Mouse (Mus musculus) inflammation-experienced regulatory T-cells, adult 6 months (primary cell): ENCODE measurements around the gene Tex21. TPM values are rescaled to one million over a fixed set of nuclear protein-coding genes. Genes with fewer than 3 reads are reported as not detected.

ENCODE experiments used
- ATAC-seq: one replicate; pipeline ENCODE4 v1.8.0; 2017
- polyA plus RNA-seq, 3 experiments: library from polyadenylated mRNA; unstranded; fragments of 100-300 nt; shearing (Covaris generic); gene quantifications; one replicate each; pipeline ENCODE4 v1.2.1; 2017

Gene Tex21
- not detected for polyA plus RNA-seq

- ATAC-seq, result no peak
Observed at GRCm38 (mm10) chr12:76246646-76247045, at the start of gene Tex21. TSS of gene Tex21 (minus strand) at chr12:76246746.

- ATAC-seq, result no peak
Observed at GRCm38 (mm10) chr12:76293192-76293591, 46.6 kb upstream of the Tex21 start.

- ATAC-seq, result no peak
Observed at GRCm38 (mm10) chr12:76290271-76290670, 43.7 kb upstream of the Tex21 start.

GRCm38 (mm10) chr12:76289428-76289827, 42.9 kb upstream of the Tex21 start:
- ATAC-seq, result no peak

GRCm38 (mm10) chr12:76288494-76288893, 41.9 kb upstream of the Tex21 start:
- ATAC-seq, result no peak

GRCm38 (mm10) chr12:76287986-76288385, 41.4 kb upstream of the Tex21 start:
- no peak for ATAC-seq

- ATAC-seq, result no peak
Observed at GRCm38 (mm10) chr12:76285418-76285817, 38.9 kb upstream of the Tex21 start.

- no peak for ATAC-seq
Observed at GRCm38 (mm10) chr12:76282532-76283173, 36.1 kb upstream of the Tex21 start.

- ATAC-seq, result no peak
Observed at GRCm38 (mm10) chr12:76282132-76282531, 35.6 kb upstream of the Tex21 start.

GRCm38 (mm10) chr12:76281111-76281660, 34.6 kb upstream of the Tex21 start:
- ATAC-seq, result no peak

- no peak for ATAC-seq
Observed at GRCm38 (mm10) chr12:76280556-76280955, 34.0 kb upstream of the Tex21 start.

GRCm38 (mm10) chr12:76278209-76278608, 31.7 kb upstream of the Tex21 start:
- ATAC-seq, result no peak

GRCm38 (mm10) chr12:76272610-76273524, 26.3 kb upstream of the Tex21 start:
- ATAC-seq, result no peak

- ATAC-seq, result no peak
Observed at GRCm38 (mm10) chr12:76271516-76271915, 25.0 kb upstream of the Tex21 start.

- ATAC-seq, result no peak
Observed at GRCm38 (mm10) chr12:76269196-76269595, 22.6 kb upstream of the Tex21 start.

GRCm38 (mm10) chr12:76268686-76269085, 22.1 kb upstream of the Tex21 start:
- ATAC-seq, result no peak

- ATAC-seq, result peak; percentile 60
Observed at GRCm38 (mm10) chr12:76266875-76267274, 20.3 kb upstream of the Tex21 start.

- ATAC-seq, result no peak
Observed at GRCm38 (mm10) chr12:76265001-76265400, 18.5 kb upstream of the Tex21 start.

- ATAC-seq, result no peak
Observed at GRCm38 (mm10) chr12:76264325-76264965, 17.9 kb upstream of the Tex21 start.

- no peak for ATAC-seq
Observed at GRCm38 (mm10) chr12:76263876-76264275, 17.3 kb upstream of the Tex21 start.

- no peak for ATAC-seq
Observed at GRCm38 (mm10) chr12:76262918-76263317, 16.4 kb upstream of the Tex21 start.

- no peak for ATAC-seq
Observed at GRCm38 (mm10) chr12:76261556-76261955, 15.0 kb upstream of the Tex21 start.

- ATAC-seq, result no peak
Observed at GRCm38 (mm10) chr12:76260673-76261072, 14.1 kb upstream of the Tex21 start.
